Mouse (Mus musculus) layer of hippocampus, postnatal 10 days (tissue): ENCODE data around the gene Cacng2. TPM values are rescaled to one million over a fixed set of nuclear protein-coding genes. Genes with fewer than 3 reads are reported as not detected.
A peak's percentile ranks its signal among the peaks of the same experiment; 100 is the strongest.

Source experiments
- DNase-seq, 2 experiments: peaks; one replicate each; pipeline ENCODE4 v3.0.0; 2021; ENCODE audit warnings: low spot score in 2 of 2
- total RNA-seq, 2 experiments: library from RNA; stranded (reverse); gene quantifications; 2 replicates each; pipeline ENCODE4 v1.2.3; 2021

Cacng2 gene
- total RNA-seq, 2 experiments from 2014 or later, result 36.4 to 40.3 TPM

- DNase-seq, result peak; percentile 45 to 47
Observed at GRCm38 (mm10) chr15:77955440-77956403, 164.1 kb downstream of the Cacng2 start.

- no peak for DNase-seq
Observed at GRCm38 (mm10) chr15:77954362-77954761, 165.5 kb downstream of the Cacng2 start.

DNA sequence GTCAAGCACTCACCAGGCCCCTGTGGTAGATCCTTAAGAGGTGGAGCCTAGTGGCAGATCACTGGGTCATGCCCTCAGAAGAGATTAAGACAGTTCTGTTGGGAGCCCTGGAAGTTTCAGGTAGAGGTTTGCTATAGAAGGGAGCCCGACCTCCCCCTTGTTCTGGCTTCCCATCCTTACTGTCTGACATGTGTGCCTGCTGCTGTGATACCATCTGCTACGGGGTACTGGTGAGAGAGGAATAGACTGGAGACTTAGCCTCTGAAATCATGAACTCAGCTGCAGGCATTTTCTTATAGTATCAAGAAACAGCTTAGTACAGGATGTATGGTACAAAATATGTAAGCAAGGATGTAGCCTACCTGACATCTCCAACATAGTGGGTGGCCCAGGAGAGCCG, 166.9 kb downstream of the Cacng2 start:
- no peak for DNase-seq

- no peak for DNase-seq
Observed at GRCm38 (mm10) chr15:77949061-77949460, 170.8 kb downstream of the Cacng2 start.

DNA sequence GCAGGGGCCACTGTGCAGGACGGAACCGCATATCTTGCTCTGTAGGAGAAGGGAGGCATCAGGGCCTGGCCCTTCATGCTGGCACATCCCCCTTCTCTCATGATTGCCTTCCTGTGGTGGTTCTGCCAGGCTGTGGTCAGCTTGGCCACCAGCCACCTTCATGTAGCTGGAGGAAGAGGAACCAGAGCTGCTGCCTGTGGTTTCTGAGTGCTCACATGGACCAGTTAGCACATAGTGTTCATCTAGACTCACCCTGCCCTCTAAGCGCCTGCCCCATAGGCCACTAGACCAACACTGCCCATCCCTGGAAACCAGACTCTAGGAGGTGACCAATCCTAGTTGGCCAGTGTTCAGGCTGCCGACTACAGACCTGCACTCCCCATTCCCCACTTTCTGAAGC, 174.1 kb downstream of the Cacng2 start:
- DNase-seq, result no peak

Other genes starting within 250 kb of the Cacng2 start
- gene Txn2, start 191.0 kb downstream of the Cacng2 start, total RNA-seq, result 100 to 1,000 TPM; 107 to 111 TPM
- gene Foxred2, start 163.3 kb downstream of the Cacng2 start, total RNA-seq, result 10 to 100 TPM; 11.5 to 12.7 TPM
- gene Eif3d, start 149.2 kb downstream of the Cacng2 start, total RNA-seq, result 100 to 1,000 TPM; 106 to 118 TPM
- 10 to 100 TPM; 28.3 to 31.0 TPM for gene Ift27, start 54.1 kb upstream of the Cacng2 start, total RNA-seq
- gene Pvalb, start 86.4 kb upstream of the Cacng2 start, total RNA-seq, result 1 to 10 TPM; 6.6 to 6.9 TPM
- 1 to 10 TPM in 1 of 2 experiments, under 1 TPM in 1; 0.41 to 1.0 TPM for gene Ncf4, start 124.8 kb upstream of the Cacng2 start, total RNA-seq
- 1 to 10 TPM; 2.1 to 3.0 TPM for gene Csf2rb2, start 185.7 kb upstream of the Cacng2 start, total RNA-seq
- gene Csf2rb, start 205.7 kb upstream of the Cacng2 start, total RNA-seq, result 1 to 10 TPM; 1.5 to 2.4 TPM